Mouse (Mus musculus) layer of hippocampus, adult 8-10 months (tissue): ENCODE results near the gene Vmn2r48. TPM values are rescaled to one million over a fixed set of nuclear protein-coding genes. Genes with fewer than 3 reads are reported as not detected.
"Not testable (repeated sequence)": the region's sequence is repeated elsewhere in the genome, so short reads cannot be mapped to it uniquely, and the experiment has no call there.

Experiments used
- DNase-seq, 2 experiments: peaks; one replicate each; pipeline ENCODE4 v3.0.0; 2022; ENCODE audit warnings: low spot score in 2 of 2
- total RNA-seq, 4 experiments: library from RNA; stranded (reverse); gene quantifications; 2 replicates each; pipeline ENCODE4 v1.2.4; 2022

Gene Vmn2r48
- total RNA-seq: not detected

GRCm38 (mm10) chr7:9953485-9953884 is at the start of gene Vmn2r48:
TSS of gene Vmn2r48 (minus strand) at chr7:9953585.
- DNase-seq: not testable (repeated sequence)

- not testable (repeated sequence) for DNase-seq
Measured at GRCm38 (mm10) chr7:9992157-9992556, 38.8 kb upstream of the Vmn2r48 start, which contains the start of gene Vmn2r49. TSS of gene Vmn2r49 (minus strand) at chr7:9992257.

Other genes starting within 250 kb of the Vmn2r48 start
- gene Vmn2r46, start 183.0 kb downstream of the Vmn2r48 start, total RNA-seq: not detected
- not detected for gene Vmn2r47, start 112.3 kb downstream of the Vmn2r48 start, total RNA-seq
- gene Vmn2r49, start 38.7 kb upstream of the Vmn2r48 start, total RNA-seq: not detected
- not detected for gene Vmn2r50, start 99.7 kb upstream of the Vmn2r48 start, total RNA-seq
- not detected for gene Vmn2r51, start 152.2 kb upstream of the Vmn2r48 start, total RNA-seq
- not detected for gene Vmn2r52, start 223.0 kb upstream of the Vmn2r48 start, total RNA-seq